Mouse (Mus musculus) ES-Bruce4 (cell line): ENCODE measurements at regions not wholly inside any gene's neighbourhood (a gene's known extent, or its start where the extent isn't known, plus 50 kb on each side); places are given as distances from the start of the nearest gene placed in this dataset.

Source experiments
- CTCF ChIP-seq: IDR thresholded peaks from one replicate; pipeline ENCODE4 v1.8.1; 2011; ENCODE audit warnings: low read depth, low read length
- EP300 ChIP-seq: IDR thresholded peaks from 2 replicates; pipeline ENCODE4 v1.6.1; 2011; ENCODE audit warnings: low read depth, low read length; ENCODE audit not compliant: insufficient read depth
- POLR2A ChIP-seq: IDR thresholded peaks from one replicate; pipeline ENCODE4 v1.8.1; 2011; ENCODE audit warnings: low read length; ENCODE audit not compliant: insufficient read depth

GRCm38 (mm10) chr4:48766458-48766857, 103.1 kb downstream of the Cavin4 start:
- TF ChIP-seq POLR2A (no peak), EP300 (no peak), CTCF (no peak)
